In genomic region chr13:74864000-74864399, GRCm38 (mm10) we compare ENCODE assay signal across 25 mouse cellular contexts. TPM values are rescaled to one million over a fixed set of nuclear protein-coding genes. Genes with fewer than 3 reads are reported as not detected.
DNase-seq lines count a peak whose midpoint lies in the region; ATAC-seq and TF ChIP-seq lines count a peak whose summit lies in the region.
"Had no signal": no experiment of that assay in that cellular context is flagged by ENCODE, and none has a peak within 500 bp of the region (broad histone marks: within the 10 kb centered on the region; RNA-seq: fewer than 3 reads in every experiment).

No protein-coding gene starts in this region.

- no peak for TF ChIP-seq EP300 in heart, adult 2 months (IDR thresholded peaks at IDR 0.05; ENCODE audit: insufficient read depth, low read depth, low read length)

- no peaks in the 10 kb centered on the region for H3K9me3 ChIP-seq in embryonic facial prominence, embryonic 14.5 days (ENCODE audit: control insufficient read depth, low read length)
- H3K9me3 ChIP-seq in embryonic facial prominence, embryonic 10.5 days: no peaks in the 10 kb centered on the region
- H3K9me3 ChIP-seq: embryonic facial prominence, embryonic 12.5 days; embryonic facial prominence, embryonic 15.5 days; forebrain, embryonic 10.5 days; forebrain, embryonic 12.5 days had no signal

- H3K4me2 ChIP-seq in embryonic facial prominence, embryonic 14.5 days (ENCODE audit: low read depth, low read length): no peak overlapping the region
- H3K4me2 ChIP-seq in myocyte (ENCODE audit: low read depth): peak overlapping the region; percentile 82
- H3K4me2 ChIP-seq: embryonic facial prominence, embryonic 12.5 days; embryonic facial prominence, embryonic 15.5 days; forebrain, embryonic 12.5 days had no signal

- H3K79me2 ChIP-seq in C2C12 (ENCODE audit: control insufficient read depth, insufficient read depth) (no peaks in the 10 kb centered on the region), myocyte (ENCODE audit: control insufficient read depth, insufficient read depth) (no peaks in the 10 kb centered on the region)
- no peaks in the 10 kb centered on the region for H3K79me2 ChIP-seq in heart, adult 2 months (replicated peaks; ENCODE audit: control insufficient read depth, insufficient read depth, low read length)

- TF ChIP-seq CTCF in C2C12 (IDR thresholded peaks at IDR 0.05; ENCODE audit: control insufficient read depth, insufficient read depth, insufficient read length): no peak
- TF ChIP-seq CTCF in heart, adult 2 months (IDR thresholded peaks at IDR 0.05): no peak

- H3K4me3 ChIP-seq in embryonic facial prominence, embryonic 14.5 days (ENCODE audit: low read depth, low read length): no peak overlapping the region
- H3K4me3 ChIP-seq in embryonic facial prominence, embryonic 10.5 days: no peak overlapping the region
- H3K4me3 ChIP-seq in C2C12 (ENCODE audit: insufficient read depth, poor library complexity, severe bottlenecking) (no peak overlapping the region), myocyte (peak overlapping the region; percentile 17)
- H3K4me3 ChIP-seq in heart, adult 2 months: no peak overlapping the region
- H3K4me3 ChIP-seq: embryonic facial prominence, embryonic 12.5 days; embryonic facial prominence, embryonic 15.5 days; erythroblast, embryonic 14.5 days; forebrain, embryonic 10.5 days; forebrain, embryonic 12.5 days had no signal

- DNase-seq in embryonic facial prominence, embryonic 14.5 days (ENCODE audit: low spot score): peak; percentile 1
- no peak for DNase-seq in embryonic facial prominence, embryonic 10.5 days (ENCODE audit: low spot score)
- DNase-seq in brain, adult 2 months (ENCODE audit: low read depth, low spot score): peak; percentile 42
- no peak for DNase-seq in heart, adult 2 months
- DNase-seq in left cerebral cortex, postnatal 25 days (ENCODE audit: low spot score in 2 of 2): no peak
- DNase-seq in cerebellum, adult 8-10 months: no peak
- DNase-seq: adrenal gland, adult 8-10 months; adrenal gland, postnatal 14 days; B cell, adult 2 months; cerebellum, adult 11-12 months; cerebellum, adult 2 months; cerebellum, adult 9-11 months; cerebellum, postnatal 14 days; cerebellum, postnatal 36 days; embryo, embryonic 11 days had no signal

- H3ac ChIP-seq in C2C12 (ENCODE audit: control insufficient read depth, insufficient read length, low read depth) (no peak overlapping the region), myocyte (ENCODE audit: control insufficient read depth, insufficient read length) (no peak overlapping the region)

- 0 out of 2 replicates have a peak, but pooled peaks have one; percentile 44 for ATAC-seq in embryonic facial prominence, embryonic 14.5 days (ENCODE audit: low read depth)
- ATAC-seq: activated CD4-positive, CD25-positive, alpha-beta regulatory T cell, adult 4 months; forebrain, embryonic 14.5 days; forebrain, embryonic 16.5 days had no signal

- intact Hi-C loops in heart, adult 2 months (cut with DNase I): loop anchor here (5.0 to 10.0 kb wide), 4 partner anchors 338 to 1158 kb away; no protein-coding TSS in a partner anchor
- intact Hi-C loops in left cerebral cortex, postnatal 25 days (cut with DNase I): loop anchor here (5.0 to 10.0 kb wide), 4 partner anchors 228 to 1158 kb away; no protein-coding TSS in a partner anchor

- H3K9ac ChIP-seq in embryonic facial prominence, embryonic 14.5 days (ENCODE audit: low read depth, low read length): no peak overlapping the region
- H3K9ac ChIP-seq in heart, adult 2 months (ENCODE audit: low read depth, low read length): no peak overlapping the region
- H3K9ac ChIP-seq: embryonic facial prominence, embryonic 12.5 days; embryonic facial prominence, embryonic 15.5 days; forebrain, embryonic 12.5 days had no signal

- H3K79me3 ChIP-seq in C2C12 (ENCODE audit: low read depth): no peaks in the 10 kb centered on the region

- no peak for TF ChIP-seq POLR2A in myocyte (IDR thresholded peaks at IDR 0.05; ENCODE audit: insufficient read length, low read depth)
- TF ChIP-seq POLR2A in heart, adult 2 months (IDR thresholded peaks at IDR 0.05; ENCODE audit: insufficient read depth, low read depth, low read length): no peak

- WGBS in embryonic facial prominence, embryonic 14.5 days: 77% methylated on average over 9 of the region's 9 CpGs
- WGBS in embryonic facial prominence, embryonic 10.5 days: 85% methylated on average over 9 of the region's 9 CpGs
- 82% methylated on average over 9 of the region's 9 CpGs for WGBS in heart, adult 2 months

- H3K27ac ChIP-seq in embryonic facial prominence, embryonic 14.5 days (replicated peaks; ENCODE audit: low read depth, low read length): no peak overlapping the region
- H3K27ac ChIP-seq in embryonic facial prominence, embryonic 10.5 days (replicated peaks): no peak overlapping the region
- no peak overlapping the region for H3K27ac ChIP-seq in heart, adult 2 months
- H3K27ac ChIP-seq: embryonic facial prominence, embryonic 12.5 days; embryonic facial prominence, embryonic 15.5 days; forebrain, embryonic 10.5 days; forebrain, embryonic 12.5 days had no signal

- no peaks in the 10 kb centered on the region for H3K4me1 ChIP-seq in embryonic facial prominence, embryonic 14.5 days (ENCODE audit: control insufficient read depth, insufficient read depth, low read length)
- no peaks in the 10 kb centered on the region for H3K4me1 ChIP-seq in embryonic facial prominence, embryonic 10.5 days
- no peaks in the 10 kb centered on the region for H3K4me1 ChIP-seq in heart, adult 2 months (ENCODE audit: control insufficient read depth, insufficient read depth, low read length)
- H3K4me1 ChIP-seq: embryonic facial prominence, embryonic 12.5 days; embryonic facial prominence, embryonic 15.5 days; forebrain, embryonic 10.5 days; forebrain, embryonic 12.5 days had no signal

- H3K27me3 ChIP-seq in embryonic facial prominence, embryonic 14.5 days (replicated peaks; ENCODE audit: control insufficient read depth, insufficient read depth, low read length): no peaks in the 10 kb centered on the region
- H3K27me3 ChIP-seq in embryonic facial prominence, embryonic 10.5 days (replicated peaks; ENCODE audit: low read depth, poor library complexity, severe bottlenecking): no peaks in the 10 kb centered on the region
- no peaks in the 10 kb centered on the region for H3K27me3 ChIP-seq in C2C12 (ENCODE audit: control insufficient read depth, insufficient read depth, insufficient read length)
- H3K27me3 ChIP-seq in myocyte (ENCODE audit: control insufficient read depth, insufficient read depth, insufficient read length): no peaks in the 10 kb centered on the region
- H3K27me3 ChIP-seq in heart, adult 2 months (ENCODE audit: control insufficient read depth, insufficient read depth, low read length): no peaks in the 10 kb centered on the region
- H3K27me3 ChIP-seq: embryonic facial prominence, embryonic 12.5 days; embryonic facial prominence, embryonic 15.5 days; forebrain, embryonic 12.5 days had no signal

- H3K36me3 ChIP-seq in embryonic facial prominence, embryonic 14.5 days (ENCODE audit: control insufficient read depth, insufficient read depth, low read length): no peaks in the 10 kb centered on the region
- no peaks in the 10 kb centered on the region for H3K36me3 ChIP-seq in embryonic facial prominence, embryonic 10.5 days (replicated peaks)
- no peaks in the 10 kb centered on the region for H3K36me3 ChIP-seq in C2C12 (ENCODE audit: control insufficient read depth, insufficient read depth)
- no peaks in the 10 kb centered on the region for H3K36me3 ChIP-seq in myocyte (ENCODE audit: control insufficient read depth, insufficient read depth)
- no peaks in the 10 kb centered on the region for H3K36me3 ChIP-seq in heart, adult 2 months (ENCODE audit: control insufficient read depth, insufficient read depth, low read length)
- H3K36me3 ChIP-seq: embryonic facial prominence, embryonic 12.5 days; embryonic facial prominence, embryonic 15.5 days; forebrain, embryonic 10.5 days; forebrain, embryonic 12.5 days had no signal

TF ChIP-seq in C2C12, 6 proteins besides CTCF, POLR2A, EP300 and RAD21:
- TF ChIP-seq MYOD1 (IDR thresholded peaks at IDR 0.05; ENCODE audit: control insufficient read depth, insufficient read length, low read depth): peak; percentile 92
- TF ChIP-seq MYOG (IDR thresholded peaks at IDR 0.05; ENCODE audit: control insufficient read depth, extremely low read depth, insufficient read length): no peak
- TF ChIP-seq CEBPB (IDR thresholded peaks at IDR 0.05; ENCODE audit: low read depth): no peak
- TF ChIP-seq MAX (IDR thresholded peaks at IDR 0.05): no peak
- no peak for TF ChIP-seq USF1 (IDR thresholded peaks at IDR 0.05; ENCODE audit: low read depth)
- TF ChIP-seq FOSL1 (IDR thresholded peaks at IDR 0.05; ENCODE audit: insufficient read depth, low read length, poor library complexity, severe bottlenecking): no peak

TF ChIP-seq in myocyte, 11 proteins besides CTCF, POLR2A, EP300 and RAD21:
- TF ChIP-seq SRF (IDR thresholded peaks at IDR 0.05; ENCODE audit: control insufficient read depth, insufficient read length, low read depth) (no peak), MYOG (IDR thresholded peaks at IDR 0.05; ENCODE audit: control insufficient read depth in 1 of 3, insufficient read depth in 1 of 3, insufficient read length in 2 of 3, low read depth in 2 of 3) (peak in 1 of 3 experiments; percentile 5), MYOD1 (IDR thresholded peaks at IDR 0.05; ENCODE audit: control insufficient read depth in 1 of 3, insufficient read length in 2 of 3, low read depth in 2 of 3) (peak in 2 of 3 experiments; percentile 9 to 30)

RNA-seq across cellular contexts. Expression of gene Cast, which starts 55.4 kb away (rescaled TPM):
- 42.5 and 47.9 TPM in 2 replicates for polyA plus RNA-seq in embryonic facial prominence, embryonic 14.5 days (2014; fragmentation: Nextera tagmentation; extraction: Ambion mirVana)
- polyA plus RNA-seq in embryonic facial prominence, embryonic 10.5 days (2016; fragmentation: Nextera tagmentation; extraction: Ambion mirVana): 17.7 and 19.0 TPM in 2 replicates
- 23.7 TPM for polyA plus RNA-seq in C2C12 (2012; fragmentation: generic; extraction: Trizol)
- 32.4 TPM for polyA plus RNA-seq in myocyte (2012; fragmentation: generic; extraction: Trizol)
- 100 to 1,000 TPM; 102 to 115 TPM for total RNA-seq in heart, adult 2 months (2021)
- polyA plus RNA-seq in heart, adult 2 months (2012; rRNA removed): 18.9 and 32.2 TPM in 2 replicates
- total RNA-seq in left cerebral cortex, postnatal 25 days (2021): 1 to 10 TPM; 5.6 to 6.8 TPM

Comparison
In these comparisons a context has a peak if more than half of its experiments do, and no peak if none do; other contexts are left out.
1. DNase-seq: peak in embryonic facial prominence, embryonic 14.5 days (single experiment) and brain, adult 2 months (single experiment); none in embryonic facial prominence, embryonic 10.5 days (single experiment), heart, adult 2 months (0 of 2), left cerebral cortex, postnatal 25 days (0 of 2) and cerebellum, adult 8-10 months (single experiment).